Mouse (Mus musculus) CH12.LX (cell line): Measurements from ENCODE around the gene Tmco1.

Source experiments
- CTCF ChIP-seq, 2 experiments: IDR thresholded peaks in 1 of 2; conservative IDR thresholded peaks in 1 of 2; 2 replicates each; pipeline ENCODE4 v1.5.1; 2011 to 2012; ENCODE audit warnings: low read depth in 2 of 2, low read length in 2 of 2, improper control_type of control experiment in 1 of 2, inconsistent platforms in 1 of 2, mild to moderate bottlenecking in 1 of 2, moderate library complexity in 1 of 2
- HCFC1 ChIP-seq: IDR thresholded peaks from 2 replicates; pipeline ENCODE4 v1.6.1; 2012; ENCODE audit warnings: low read depth, mild to moderate bottlenecking, inconsistent platforms, low read length, improper control_type of control experiment
- MEF2A ChIP-seq: IDR thresholded peaks from 2 replicates; pipeline ENCODE4 v1.6.1; 2014; ENCODE audit warnings: low read depth, mild to moderate bottlenecking, inconsistent platforms, low read length, improper control_type of control experiment, borderline replicate concordance
- POLR2A ChIP-seq: IDR thresholded peaks from 2 replicates; pipeline ENCODE4 v1.6.1; 2011; ENCODE audit warnings: low read depth, mild to moderate bottlenecking, improper control_type of control experiment, low read length
- TCF12 ChIP-seq: IDR thresholded peaks from 2 replicates; pipeline ENCODE4 v1.6.1; 2014; ENCODE audit warnings: low read depth, mild to moderate bottlenecking, inconsistent platforms, low read length, improper control_type of control experiment

DNA sequence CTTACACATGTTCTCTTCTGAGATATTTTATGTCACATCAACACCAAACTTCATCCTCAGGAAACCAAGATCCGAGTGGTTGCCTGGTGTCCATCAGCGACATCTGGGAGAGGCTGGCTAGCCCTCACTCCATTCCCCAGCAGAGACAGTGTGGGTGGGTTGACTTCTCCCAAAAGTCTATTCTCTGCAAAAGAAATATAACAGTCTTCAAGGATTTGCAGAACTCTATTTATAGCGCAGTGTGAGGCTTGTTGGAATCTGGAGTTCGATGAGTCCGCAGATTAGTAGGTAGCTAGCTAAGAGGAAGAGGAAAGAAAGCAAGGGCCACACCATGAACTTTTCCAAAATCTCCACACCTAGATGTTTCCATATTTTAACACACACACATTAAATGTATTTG lies 21.0 kb upstream of the Tmco1 start:
- no peak for TF ChIP-seq TCF12
- no peak for TF ChIP-seq CTCF (conservative IDR thresholded peaks at IDR 0.05 in 1 of 2, IDR thresholded peaks at IDR 0.05 in 1 of 2; ENCODE audit: low read depth in 2 of 2, low read length in 2 of 2)
- TF ChIP-seq POLR2A = no peak
- no peak for TF ChIP-seq MEF2A
- no peak for TF ChIP-seq HCFC1
